Mouse (Mus musculus): Measurements from ENCODE around the gene Chchd1. TPM values are rescaled to one million over a fixed set of nuclear protein-coding genes. Genes with fewer than 3 reads are reported as not detected.

Chchd1 gene
- polyA plus RNA-seq, 1 experiment from 2014 or later, result 236 TPM

DNA sequence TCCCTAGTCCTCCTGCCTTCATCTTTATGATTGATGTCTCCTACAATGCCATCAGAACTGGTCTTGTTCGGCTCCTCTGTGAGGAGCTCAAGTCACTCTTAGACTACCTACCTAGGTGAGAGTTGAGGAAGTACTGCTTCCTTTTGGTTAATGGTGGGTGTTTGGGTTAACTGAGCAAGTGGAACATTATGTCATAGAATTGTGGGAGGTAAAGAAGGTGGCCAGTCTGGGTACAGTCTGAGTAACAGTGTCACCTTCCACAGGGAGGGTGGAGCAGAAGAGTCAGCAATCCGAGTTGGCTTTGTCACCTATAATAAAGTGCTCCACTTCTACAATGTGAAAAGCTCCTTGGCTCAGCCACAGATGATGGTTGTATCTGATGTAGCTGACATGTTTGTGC, 13.8 kb upstream of the Chchd1 start:
- Histone ChIP-seq H3K9me3 (replicated peaks) (no peaks in the 10 kb centered on the region), H3K36me3 (peaks cover 99% of the 10 kb centered on the region), H3K4me1 (replicated peaks) (peaks cover 8% of the 10 kb centered on the region), H3K9ac (no peak overlapping the region), H3K4me3 (no peak overlapping the region), H3K27me3 (replicated peaks) (no peaks in the 10 kb centered on the region), H3K27ac (ENCODE audit: poor library complexity, severe bottlenecking) (no peak overlapping the region), H3K4me2 (no peak overlapping the region)
- WGBS, result 88% methylated on average over 2 of the region's 2 CpGs
- ATAC-seq (ENCODE audit: insufficient number of reproducible peaks, low FRiP score), result no peak

- Histone ChIP-seq H3K4me3 (no peak overlapping the region), H3K4me1 (replicated peaks) (peaks cover 26% of the 10 kb centered on the region), H3K4me2 (no peak overlapping the region), H3K9ac (no peak overlapping the region), H3K27ac (ENCODE audit: poor library complexity, severe bottlenecking) (no peak overlapping the region), H3K9me3 (replicated peaks) (no peaks in the 10 kb centered on the region), H3K27me3 (replicated peaks) (no peaks in the 10 kb centered on the region), H3K36me3 (peaks cover 81% of the 10 kb centered on the region)
- WGBS, result 88% methylated on average over 6 of the region's 6 CpGs
- ATAC-seq (ENCODE audit: insufficient number of reproducible peaks, low FRiP score), result no peak
Measured at GRCm38 (mm10) chr14:20691772-20692171, 11.0 kb upstream of the Chchd1 start.

- peak overlapping the region; percentile 10; the same call in 1 of the 2 replicates for H3K27ac ChIP-seq (ENCODE audit: poor library complexity, severe bottlenecking)
- 86% methylated on average over 10 of the region's 10 CpGs for WGBS
- 0 out of 2 replicates have a peak overlapping the region, but pooled peaks have one; percentile 14 for H3K9ac ChIP-seq
- no peak for ATAC-seq (ENCODE audit: insufficient number of reproducible peaks, low FRiP score)
- H3K27me3 ChIP-seq (replicated peaks), result no peaks in the 10 kb centered on the region
- H3K9me3 ChIP-seq (replicated peaks), result no peaks in the 10 kb centered on the region
- no peak overlapping the region for H3K4me2 ChIP-seq
- peaks cover 44% of the 10 kb centered on the region for H3K4me1 ChIP-seq (replicated peaks)
- peaks cover 73% of the 10 kb centered on the region for H3K36me3 ChIP-seq
- peak overlapping the region; percentile 96; the same call in 1 of the 2 replicates for H3K4me3 ChIP-seq
Measured at GRCm38 (mm10) chr14:20693589-20694101, 9.2 kb upstream of the Chchd1 start.

DNA sequence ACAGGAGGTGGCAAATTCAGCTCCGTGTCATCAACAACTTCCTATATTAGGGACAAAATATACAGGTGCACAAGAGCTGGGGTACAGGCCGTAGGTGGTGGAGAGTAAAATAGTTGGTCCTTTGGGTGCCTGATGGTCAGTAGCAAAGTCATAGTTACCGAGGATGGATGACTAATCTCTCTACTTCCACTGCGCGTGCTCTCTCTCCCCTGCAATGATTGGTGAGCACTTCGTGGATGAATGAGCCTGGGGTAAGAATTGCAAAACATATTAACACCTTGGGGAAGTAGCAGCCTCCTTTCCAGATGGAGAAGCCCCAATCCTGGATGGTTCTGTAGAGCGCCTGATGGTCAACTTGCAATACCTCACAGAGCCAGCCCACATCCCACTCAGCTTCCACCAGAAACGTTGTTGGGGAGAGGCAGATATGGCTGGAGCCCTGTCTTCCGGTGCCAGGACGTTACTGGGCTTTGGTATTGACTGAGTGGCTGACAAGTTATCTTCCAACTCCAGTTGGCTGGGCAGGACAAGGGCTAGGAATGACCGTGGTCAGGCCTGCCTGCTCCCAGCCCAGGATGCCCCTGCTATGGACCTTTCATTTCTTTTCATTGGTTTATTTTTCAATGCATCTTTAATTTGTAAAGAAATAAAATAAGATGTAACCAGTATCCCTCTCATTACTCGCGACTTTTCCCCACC, 8.5 kb upstream of the Chchd1 start:
- H3K9me3 ChIP-seq (replicated peaks), result no peaks in the 10 kb centered on the region
- peaks cover 72% of the 10 kb centered on the region for H3K36me3 ChIP-seq
- H3K9ac ChIP-seq, result peak overlapping the region; percentile 97
- peak overlapping the region; percentile 88 for H3K4me2 ChIP-seq
- peaks cover 50% of the 10 kb centered on the region for H3K4me1 ChIP-seq (replicated peaks)
- no peaks in the 10 kb centered on the region for H3K27me3 ChIP-seq (replicated peaks)
- peak; percentile 16 for ATAC-seq (ENCODE audit: insufficient number of reproducible peaks, low FRiP score)
- WGBS, result 43% methylated on average over 13 of the region's 13 CpGs
- H3K4me3 ChIP-seq, result peak overlapping the region; percentile 96
- H3K27ac ChIP-seq (ENCODE audit: poor library complexity, severe bottlenecking), result peak overlapping the region; percentile 99

DNA sequence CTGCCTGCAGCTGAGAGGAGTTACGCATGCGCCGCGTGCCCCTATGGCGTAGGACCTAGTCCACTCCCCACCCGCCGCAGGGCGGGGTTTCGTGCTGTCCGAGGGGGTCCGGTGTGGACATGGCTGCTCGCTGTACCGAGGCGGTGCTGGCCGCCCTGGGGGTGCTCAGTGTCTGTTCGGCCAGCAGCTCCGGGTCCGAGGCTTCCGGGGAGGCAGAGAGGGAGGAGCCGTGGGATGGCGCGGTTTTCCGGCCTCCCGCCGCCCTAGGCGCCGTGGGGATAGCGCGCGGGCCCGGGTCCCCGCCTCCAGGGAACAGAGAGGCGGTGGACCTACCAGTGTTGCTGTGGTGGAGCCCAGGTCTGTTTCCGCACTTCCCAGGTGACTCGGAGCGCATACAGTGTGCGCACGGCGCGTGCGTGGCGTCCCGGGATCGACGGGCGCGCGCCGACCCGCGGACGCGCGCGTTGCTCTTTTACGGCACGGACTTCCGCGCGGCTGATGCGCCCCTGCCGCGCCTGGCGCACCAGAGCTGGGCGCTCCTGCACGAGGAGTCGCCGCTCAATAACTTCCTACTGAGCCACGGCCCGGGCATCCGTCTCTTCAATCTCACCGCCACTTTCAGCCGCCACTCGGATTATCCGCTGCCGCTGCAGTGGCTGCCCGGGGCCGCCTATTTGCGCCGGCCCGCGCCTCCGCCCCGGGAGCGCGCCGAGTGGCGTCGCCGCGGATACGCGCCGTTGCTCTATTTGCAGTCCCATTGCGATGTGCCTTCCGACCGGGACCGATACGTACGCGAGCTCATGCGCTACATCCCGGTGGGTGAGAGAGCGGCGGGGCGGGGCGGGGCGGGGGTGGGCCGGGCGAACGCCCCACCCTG, 7.7 kb upstream of the Chchd1 start, which contains the start of gene Fut11:
Fut11 (plus strand) TSS at position 85 of the 877 bp plus-strand sequence.
- peak within 1 kb of the TSS; percentile 99 for H3K27ac ChIP-seq (ENCODE audit: poor library complexity, severe bottlenecking)
- peak; percentile 89 for ATAC-seq (ENCODE audit: insufficient number of reproducible peaks, low FRiP score)
- H3K4me2 ChIP-seq, result peak within 1 kb of the TSS; percentile 88
- H3K4me1 ChIP-seq (replicated peaks), result peaks cover 53% of the 10 kb centered on the region
- WGBS, result under 1% methylated on average over 110 of the region's 111 CpGs
- H3K27me3 ChIP-seq (replicated peaks), result no peaks in the 10 kb centered on the region
- peak within 1 kb of the TSS; percentile 97 for H3K9ac ChIP-seq
- H3K9me3 ChIP-seq (replicated peaks), result no peaks in the 10 kb centered on the region
- peaks cover 64% of the 10 kb centered on the region for H3K36me3 ChIP-seq
- H3K4me3 ChIP-seq, result peak within 1 kb of the TSS; percentile 96

- WGBS, result 13% methylated on average over 27 of the region's 27 CpGs
- ATAC-seq (ENCODE audit: insufficient number of reproducible peaks, low FRiP score), result no peak
- Histone ChIP-seq H3K36me3 (peaks cover 56% of the 10 kb centered on the region), H3K27ac (ENCODE audit: poor library complexity, severe bottlenecking) (peak overlapping the region; percentile 99), H3K4me2 (peak overlapping the region; percentile 88), H3K9ac (peak overlapping the region; percentile 97), H3K9me3 (replicated peaks) (no peaks in the 10 kb centered on the region), H3K27me3 (replicated peaks) (no peaks in the 10 kb centered on the region), H3K4me1 (replicated peaks) (peaks cover 59% of the 10 kb centered on the region), H3K4me3 (peak overlapping the region; percentile 96)
Measured at GRCm38 (mm10) chr14:20695761-20696520, 6.9 kb upstream of the Chchd1 start.

- no peak for ATAC-seq (ENCODE audit: insufficient number of reproducible peaks, low FRiP score)
- H3K4me3 ChIP-seq, result peak overlapping the region; percentile 96
- WGBS, result 13% methylated on average over 1 of the region's 1 CpGs
- peak overlapping the region; percentile 88 for H3K4me2 ChIP-seq
- H3K27ac ChIP-seq (ENCODE audit: poor library complexity, severe bottlenecking), result no peak overlapping the region
- peaks cover 46% of the 10 kb centered on the region for H3K36me3 ChIP-seq
- H3K27me3 ChIP-seq (replicated peaks), result no peaks in the 10 kb centered on the region
- peaks cover 68% of the 10 kb centered on the region for H3K4me1 ChIP-seq (replicated peaks)
- peak overlapping the region; percentile 97 for H3K9ac ChIP-seq
- no peaks in the 10 kb centered on the region for H3K9me3 ChIP-seq (replicated peaks)
Measured at GRCm38 (mm10) chr14:20696986-20697385, 5.8 kb upstream of the Chchd1 start.

DNA sequence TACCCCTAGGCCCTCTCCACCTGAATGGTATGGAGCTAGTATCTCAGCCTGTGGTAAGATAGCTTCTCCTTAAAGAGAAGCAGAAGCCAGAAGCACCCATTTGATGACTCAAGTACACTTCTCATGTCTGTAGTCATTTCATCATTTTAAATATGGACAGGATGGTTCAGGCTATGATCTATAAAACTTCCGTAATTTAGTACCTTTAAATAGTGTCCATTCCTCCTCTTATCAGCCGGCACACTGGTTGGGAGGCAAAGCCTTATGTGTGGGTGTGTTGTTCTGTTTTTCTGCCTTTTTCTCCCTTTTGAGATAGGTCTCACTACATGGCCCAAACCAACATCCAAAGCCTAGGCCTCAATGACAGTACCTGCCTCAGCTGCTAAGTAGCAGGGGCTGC, 4.3 kb upstream of the Chchd1 start:
- WGBS, result 65% methylated on average over 2 of the region's 2 CpGs
- Histone ChIP-seq H3K27ac (ENCODE audit: poor library complexity, severe bottlenecking) (no peak overlapping the region), H3K4me1 (replicated peaks) (peaks cover 66% of the 10 kb centered on the region), H3K27me3 (replicated peaks) (no peaks in the 10 kb centered on the region), H3K9ac (0 out of 2 replicates have a peak overlapping the region, but pooled peaks have one; percentile 36), H3K9me3 (replicated peaks) (no peaks in the 10 kb centered on the region), H3K4me3 (no peak overlapping the region), H3K36me3 (peaks cover 31% of the 10 kb centered on the region), H3K4me2 (no peak overlapping the region)
- no peak for ATAC-seq (ENCODE audit: insufficient number of reproducible peaks, low FRiP score)

GRCm38 (mm10) chr14:20700362-20700761, 2.4 kb upstream of the Chchd1 start:
- peaks cover 32% of the 10 kb centered on the region for H3K36me3 ChIP-seq

GRCm38 (mm10) chr14:20701554-20701953, 1.3 kb upstream of the Chchd1 start:
- H3K36me3 ChIP-seq, result peaks cover 31% of the 10 kb centered on the region
- peak overlapping the region; percentile 44 for H3K27ac ChIP-seq (ENCODE audit: poor library complexity, severe bottlenecking)
- H3K4me3 ChIP-seq, result peak overlapping the region; percentile 98
- H3K27me3 ChIP-seq (replicated peaks), result no peaks in the 10 kb centered on the region
- H3K4me1 ChIP-seq (replicated peaks), result peaks cover 48% of the 10 kb centered on the region
- H3K9me3 ChIP-seq (replicated peaks), result no peaks in the 10 kb centered on the region
- 79% methylated on average over 8 of the region's 8 CpGs for WGBS
- ATAC-seq (ENCODE audit: insufficient number of reproducible peaks, low FRiP score), result no peak
- peak overlapping the region; percentile 66 for H3K4me2 ChIP-seq
- H3K9ac ChIP-seq, result peak overlapping the region; percentile 66; the same call in 1 of the 2 replicates

More at GRCm38 (mm10) chr14:20700362-20700761, 2.4 kb upstream of the Chchd1 start:
- no peak for ATAC-seq (ENCODE audit: insufficient number of reproducible peaks, low FRiP score)
- Histone ChIP-seq H3K4me1 (replicated peaks) (peaks cover 58% of the 10 kb centered on the region), H3K4me3 (no peak overlapping the region), H3K4me2 (no peak overlapping the region), H3K27me3 (replicated peaks) (no peaks in the 10 kb centered on the region), H3K9ac (no peak overlapping the region), H3K9me3 (replicated peaks) (no peaks in the 10 kb centered on the region), H3K27ac (ENCODE audit: poor library complexity, severe bottlenecking) (no peak overlapping the region)
- WGBS, result 79% methylated on average over 3 of the region's 3 CpGs

Data from heart, embryonic 12.5 days (tissue).